Mouse (Mus musculus) neural tube, embryonic 11.5 days (tissue): ENCODE measurements around the gene Cytl1. TPM values are rescaled to one million over a fixed set of nuclear protein-coding genes. Genes with fewer than 3 reads are reported as not detected.

Source experiments
- ATAC-seq: fragments of 200-750 bp; cut with Nextera tagmentation; 2 replicates; pipeline ENCODE4 v1.8.0; 2017; ENCODE audit warnings: moderate number of reproducible peaks, mild to moderate bottlenecking, moderate TSS enrichment, moderate library complexity; ENCODE audit not compliant: insufficient read depth, low FRiP score, low TSS enrichment
- DNase-seq: peaks from one replicate; pipeline ENCODE4 v3.0.0-alpha.2; 2015; ENCODE audit warnings: low spot score
- H3K27ac ChIP-seq: fragments of 300-500 bp; sonication (generic); 2 replicates; pipeline ENCODE4 v1.5.1; 2014; ENCODE audit warnings: low read depth, mild to moderate bottlenecking, low read length
- H3K27me3 ChIP-seq: fragments of 300-500 bp; sonication (generic); 2 replicates; pipeline ENCODE4 v1.6.1; 2014; ENCODE audit warnings: mild to moderate bottlenecking, low read length, mixed read lengths; ENCODE audit not compliant: control insufficient read depth, insufficient read depth
- H3K36me3 ChIP-seq: fragments of 300-500 bp; sonication (generic); 2 replicates; pipeline ENCODE4 v1.6.1; 2014; ENCODE audit warnings: mild to moderate bottlenecking, low read length, moderate library complexity, mixed read lengths; ENCODE audit not compliant: control insufficient read depth, insufficient read depth
- H3K4me1 ChIP-seq: fragments of 300-500 bp; sonication (generic); 2 replicates; pipeline ENCODE4 v1.6.1; 2014; ENCODE audit warnings: low read length, mixed read lengths; ENCODE audit not compliant: control insufficient read depth, insufficient read depth
- H3K4me2 ChIP-seq: fragments of 300-500 bp; sonication (generic); 2 replicates; pipeline ENCODE4 v1.6.1; 2014; ENCODE audit warnings: low read depth, mild to moderate bottlenecking, moderate library complexity
- H3K4me3 ChIP-seq: fragments of 300-500 bp; sonication (generic); 2 replicates; pipeline ENCODE4 v1.5.1; 2014; ENCODE audit warnings: low read depth, low read length
- H3K9ac ChIP-seq: fragments of 300-500 bp; sonication (generic); 2 replicates; pipeline ENCODE4 v1.6.1; 2014; ENCODE audit warnings: mild to moderate bottlenecking, low read length
- H3K9me3 ChIP-seq: fragments of 300-500 bp; sonication (generic); 2 replicates; pipeline ENCODE4 v1.6.1; 2016; ENCODE audit warnings: low read length; ENCODE audit not compliant: control insufficient read depth
- WGBS: fragments of 180-500 bp; shearing (Covaris S2); extraction: QIAGEN DNeasy Blood & Tissue Kit; methylation state at CpG from one replicate; pipeline ENCODE4 v1.1.7; 2014; 5-methylcytosine and 5-hydroxymethylcytosine counted together
- polyA plus RNA-seq: library from polyadenylated mRNA; unstranded; fragments of >200 nt; fragmentation: Nextera tagmentation; extraction: Ambion mirVana; gene quantifications from 2 replicates; pipeline ENCODE4 v1.2.1, GENCODE M21; 2014

The Cytl1 gene
- polyA plus RNA-seq, 1 experiment from 2014 or later: 1.3 TPM

- under 1% methylated on average over 40 of the region's 40 CpGs for WGBS
- H3K27ac ChIP-seq: 0 out of 2 replicates have a peak within 1 kb of the TSS, but pooled peaks have one; percentile 27
- no peaks in the 10 kb centered on the region for H3K36me3 ChIP-seq
- peak within 1 kb of the TSS; percentile 79 for H3K4me2 ChIP-seq
- no peaks in the 10 kb centered on the region; the same call in 1 of the 2 replicates for H3K27me3 ChIP-seq
- peak within 1 kb of the TSS; percentile 51 for H3K9ac ChIP-seq
- H3K4me3 ChIP-seq: peak within 1 kb of the TSS; percentile 39
- H3K4me1 ChIP-seq: 0 out of 2 replicates have a peak, but pooled peaks cover 2% of the 10 kb centered on the region
- no peaks in the 10 kb centered on the region for H3K9me3 ChIP-seq
- DNase-seq (peak; percentile 77), ATAC-seq (peak; percentile 85)
Measured at GRCm38 (mm10) chr5:37716505-37717372, 18.6 kb upstream of the Cytl1 start, which contains the start of gene Stk32b. Gene Stk32b (minus strand): TSS chr5:37717171.

- DNase-seq (peak; percentile 72), ATAC-seq (peak; percentile 52)
- no peaks in the 10 kb centered on the region for H3K9me3 ChIP-seq
- no peaks in the 10 kb centered on the region; the same call in 1 of the 2 replicates for H3K27me3 ChIP-seq
- WGBS: 2% methylated on average over 14 of the region's 14 CpGs
- 0 out of 2 replicates have a peak overlapping the region, but pooled peaks have one; percentile 27 for H3K27ac ChIP-seq
- H3K4me2 ChIP-seq: peak overlapping the region; percentile 79
- H3K4me1 ChIP-seq: 0 out of 2 replicates have a peak, but pooled peaks cover 2% of the 10 kb centered on the region
- H3K36me3 ChIP-seq: no peaks in the 10 kb centered on the region
- H3K9ac ChIP-seq: peak overlapping the region; percentile 51
- H3K4me3 ChIP-seq: peak overlapping the region; percentile 39
Measured at GRCm38 (mm10) chr5:37717384-37717963, 17.8 kb upstream of the Cytl1 start.

- Histone ChIP-seq H3K4me1 (0 out of 2 replicates have a peak, but pooled peaks cover 2% of the 10 kb centered on the region), H3K27me3 (no peaks in the 10 kb centered on the region; the same call in 1 of the 2 replicates), H3K27ac (no peak overlapping the region), H3K4me3 (no peak overlapping the region), H3K9ac (no peak overlapping the region), H3K4me2 (no peak overlapping the region), H3K36me3 (no peaks in the 10 kb centered on the region), H3K9me3 (no peaks in the 10 kb centered on the region)
- DNase-seq (no peak), ATAC-seq (no peak)
- 34% methylated on average over 6 of the region's 6 CpGs for WGBS
Measured at GRCm38 (mm10) chr5:37720670-37721069, 14.6 kb upstream of the Cytl1 start.

GRCm38 (mm10) chr5:37725220-37725886 is 10.0 kb upstream of the Cytl1 start:
- WGBS: 90% methylated on average over 4 of the region's 4 CpGs
- no peak overlapping the region for H3K9ac ChIP-seq
- DNase-seq (no peak), ATAC-seq (no peak)
- no peaks in the 10 kb centered on the region for H3K27me3 ChIP-seq
- H3K36me3 ChIP-seq: no peaks in the 10 kb centered on the region
- H3K9me3 ChIP-seq: no peaks in the 10 kb centered on the region
- H3K4me3 ChIP-seq: no peak overlapping the region
- no peaks in the 10 kb centered on the region for H3K4me1 ChIP-seq
- H3K27ac ChIP-seq: no peak overlapping the region
- H3K4me2 ChIP-seq: no peak overlapping the region

- WGBS: 89% methylated on average over 2 of the region's 2 CpGs
- no peak for DNase-seq
- Histone ChIP-seq H3K4me1 (no peaks in the 10 kb centered on the region), H3K36me3 (no peaks in the 10 kb centered on the region), H3K4me3 (no peak overlapping the region), H3K9me3 (no peaks in the 10 kb centered on the region), H3K27me3 (no peaks in the 10 kb centered on the region), H3K4me2 (no peak overlapping the region), H3K9ac (no peak overlapping the region), H3K27ac (no peak overlapping the region)
- ATAC-seq: no peak
Measured at GRCm38 (mm10) chr5:37730781-37731180, 4.5 kb upstream of the Cytl1 start.

- H3K4me2 ChIP-seq: no peak overlapping the region
Measured at GRCm38 (mm10) chr5:37736213-37736612, 894 bp downstream of the Cytl1 start.

GRCm38 (mm10) chr5:37743889-37744707 is 8.8 kb downstream of the Cytl1 start:
- no peaks in the 10 kb centered on the region for H3K9me3 ChIP-seq
- H3K4me2 ChIP-seq: no peak overlapping the region
- H3K4me3 ChIP-seq: no peak overlapping the region
- H3K27me3 ChIP-seq: no peaks in the 10 kb centered on the region
- H3K4me1 ChIP-seq: no peaks in the 10 kb centered on the region
- H3K9ac ChIP-seq: no peak overlapping the region
- H3K27ac ChIP-seq: no peak overlapping the region
- DNase-seq: no peak
- no peak for ATAC-seq
- WGBS: 81% methylated on average over 13 of the region's 13 CpGs
- no peaks in the 10 kb centered on the region for H3K36me3 ChIP-seq

More at GRCm38 (mm10) chr5:37736213-37736612, 894 bp downstream of the Cytl1 start:
- DNase-seq (no peak), ATAC-seq (no peak)
- no peaks in the 10 kb centered on the region for H3K27me3 ChIP-seq
- no peak overlapping the region for H3K4me3 ChIP-seq
- no peaks in the 10 kb centered on the region for H3K9me3 ChIP-seq
- H3K36me3 ChIP-seq: no peaks in the 10 kb centered on the region
- H3K4me1 ChIP-seq: no peaks in the 10 kb centered on the region
- WGBS: 70% methylated on average over 7 of the region's 7 CpGs
- H3K27ac ChIP-seq: no peak overlapping the region
- H3K9ac ChIP-seq: no peak overlapping the region
